Mouse (Mus musculus) embryonic fibroblast, embryonic 13.5 days (primary cell): ENCODE measurements around the gene Tmem184a.

Experiments used
- CTCF ChIP-seq: IDR thresholded peaks from 2 replicates; pipeline ENCODE4 v1.5.1; 2011; ENCODE audit warnings: mild to moderate bottlenecking, control low read depth, low read length, moderate library complexity, borderline replicate concordance; ENCODE audit not compliant: insufficient read depth
- POLR2A ChIP-seq: IDR thresholded peaks from 2 replicates; pipeline ENCODE4 v1.6.1; 2011; ENCODE audit warnings: low read depth, mild to moderate bottlenecking, control low read depth, low read length, moderate library complexity

- no peak for TF ChIP-seq CTCF
- TF ChIP-seq POLR2A = no peak
Measured at GRCm38 (mm10) chr5:139799041-139799440, 20.7 kb downstream of the Tmem184a start.
